Mouse (Mus musculus) lung, postnatal 0 days (tissue): ENCODE results near the gene Rapgef2.

Experiments used
- CTCF ChIP-seq: IDR thresholded peaks from 2 replicates; pipeline ENCODE4 v1.5.1; 2016; ENCODE audit warnings: antibody characterized with exemption, mild to moderate bottlenecking
- EP300 ChIP-seq: IDR thresholded peaks from 2 replicates; pipeline ENCODE4 v1.6.1; 2016; ENCODE audit warnings: antibody characterized with exemption, mild to moderate bottlenecking, control low read depth

GRCm38 (mm10) chr3:79205981-79206380, 80.3 kb downstream of the Rapgef2 start:
- TF ChIP-seq CTCF (no peak), EP300 (no peak)
